Mouse (Mus musculus): ENCODE measurements around the gene Gm43064. TPM values are rescaled to one million over a fixed set of nuclear protein-coding genes. Genes with fewer than 3 reads are reported as not detected.
"Not testable (repeated sequence)": the region's sequence is repeated elsewhere in the genome, so short reads cannot be mapped to it uniquely, and the experiment has no call there.

The Gm43064 gene
- total RNA-seq, 2 experiments from 2014 or later: not detected

GRCm38 (mm10) chr3:103792566-103792965 is 16.8 kb upstream of the Gm43064 start:
- intact Hi-C loops (cut with DNase I): no loop called here
- DNase-seq: no peak

DNA sequence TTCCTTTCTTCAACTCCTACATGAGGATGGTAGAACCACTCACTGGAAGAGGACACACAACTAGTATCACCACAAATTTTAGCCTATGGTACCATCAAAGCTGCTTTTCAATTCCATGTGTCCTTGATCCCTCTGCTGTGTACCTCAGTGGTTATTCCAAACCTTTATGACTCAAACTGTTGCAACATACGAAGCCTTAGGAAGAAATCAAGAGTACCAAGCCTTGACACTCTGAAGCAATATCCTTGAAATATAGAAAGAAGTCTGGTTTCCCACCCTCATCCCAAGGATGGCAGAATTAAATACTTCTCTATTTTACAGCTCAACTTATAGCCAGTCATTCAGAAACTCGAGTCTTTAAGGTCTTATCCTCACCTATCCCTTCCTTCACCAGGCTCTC is 13.0 kb upstream of the Gm43064 start:
- intact Hi-C loops (cut with DNase I): no loop called here
- no peak for DNase-seq

DNA sequence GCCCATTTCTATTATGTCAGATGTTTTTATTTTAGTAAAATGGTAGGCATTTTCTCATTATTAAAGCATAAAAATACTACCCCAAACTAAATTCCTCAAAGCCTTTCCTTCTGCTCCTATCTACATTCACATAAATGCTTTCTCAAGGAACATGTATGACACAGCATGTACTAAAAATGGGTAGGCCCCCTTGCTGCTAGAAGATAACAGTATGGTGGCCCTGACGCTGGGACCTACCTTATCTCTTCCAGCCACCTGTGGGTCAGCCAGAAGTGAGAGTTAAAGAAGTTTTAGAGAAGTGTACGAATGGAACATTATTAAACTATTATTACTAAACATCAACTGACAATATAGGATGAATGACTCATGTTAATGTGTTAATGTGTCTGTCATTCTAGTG is 9.9 kb upstream of the Gm43064 start:
- intact Hi-C loops (cut with DNase I): no loop called here
- no peak for DNase-seq

- peak; percentile 91 for DNase-seq
- intact Hi-C loops (cut with DNase I): no loop called here
These were observed 7.5 kb upstream of the Gm43064 start for GRCm38 (mm10) chr3:103801631-103802531.

- peak in 1 of 2 experiments; percentile 23 for DNase-seq
- intact Hi-C loops (cut with DNase I): no loop called here
These were observed 6.5 kb upstream of the Gm43064 start for GRCm38 (mm10) chr3:103802861-103803260.

GRCm38 (mm10) chr3:103805671-103806070 is 3.7 kb upstream of the Gm43064 start:
- intact Hi-C loops (cut with DNase I): loop anchor here (5.0 kb wide), 1 partner anchor 33 kb away; no protein-coding TSS in a partner anchor
- no peak for DNase-seq

- intact Hi-C loops (cut with DNase I): loop anchor here (1.0 to 5.0 kb wide), 3 partner anchors 18 to 71 kb away; partner anchors contain the start of genes Gm10964, Hipk1 and Olfml3
- DNase-seq: no peak
These were observed 402 bp downstream of the Gm43064 start for GRCm38 (mm10) chr3:103809799-103810150.

- intact Hi-C loops (cut with DNase I): loop anchor here (2.0 kb wide), 1 partner anchor 72 kb away; the partner anchor contains the start of genes Gm10964 and Olfml3
- no peak for DNase-seq
These were observed 1.6 kb downstream of the Gm43064 start for GRCm38 (mm10) chr3:103810967-103811366.

GRCm38 (mm10) chr3:103827548-103827947 is 18.2 kb downstream of the Gm43064 start:
- no peak for DNase-seq
- intact Hi-C loops (cut with DNase I): no loop called here

GRCm38 (mm10) chr3:103829036-103829435 is 19.7 kb downstream of the Gm43064 start:
- intact Hi-C loops (cut with DNase I): no loop called here
- DNase-seq: no peak

DNA sequence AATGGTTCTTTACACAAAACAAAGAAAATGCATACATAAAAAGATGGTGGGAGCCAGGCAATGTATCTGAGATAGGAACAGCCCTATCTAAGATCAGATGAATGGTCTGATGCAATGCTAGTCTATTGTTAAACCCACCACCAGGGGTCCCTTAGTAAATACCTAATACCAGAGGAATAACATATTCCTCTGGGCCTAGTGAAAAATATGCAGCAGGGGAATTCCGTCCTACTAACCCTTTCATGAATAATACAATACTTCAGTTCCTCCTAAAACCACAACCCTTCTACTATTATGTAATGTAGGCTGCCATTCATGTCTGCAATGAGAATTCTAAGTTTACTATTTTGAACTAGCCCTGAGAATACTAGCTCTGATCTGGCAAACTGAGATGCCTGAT is 21.3 kb downstream of the Gm43064 start:
- not testable (repeated sequence) for DNase-seq
- intact Hi-C loops (cut with DNase I): loop anchor here (5.0 kb wide), 1 partner anchor 57 kb away; no protein-coding TSS in a partner anchor

DNA sequence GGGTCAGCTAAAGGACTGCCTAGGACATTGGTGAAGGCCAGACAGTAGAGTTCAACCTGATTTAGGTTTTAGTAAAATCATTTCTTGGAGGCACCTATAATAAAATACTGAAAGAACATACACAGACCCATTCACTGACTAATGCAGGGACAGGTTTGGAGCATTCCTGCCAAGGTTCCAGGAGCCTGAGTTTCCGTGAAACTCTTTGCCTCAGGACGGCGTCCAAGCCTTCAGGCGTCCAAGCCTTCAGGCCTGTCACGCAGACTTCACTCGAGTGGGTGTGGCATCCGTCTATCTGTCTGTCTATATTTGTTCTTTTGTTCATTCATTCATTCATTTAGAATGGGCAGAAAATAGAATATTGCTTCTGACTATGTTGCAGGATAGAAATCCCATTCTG is 21.8 kb downstream of the Gm43064 start:
- intact Hi-C loops (cut with DNase I): loop anchor here (5.0 kb wide), 1 partner anchor 56 kb away; no protein-coding TSS in a partner anchor
- no peak for DNase-seq

GRCm38 (mm10) chr3:103832426-103832825 is 23.1 kb downstream of the Gm43064 start, which contains the start of gene Bcl2l15:
Bcl2l15 (plus strand) TSS chr3:103832601.
- intact Hi-C loops (cut with DNase I): loop anchor here (5.0 kb wide), 1 partner anchor 55 kb away; no protein-coding TSS in a partner anchor
- DNase-seq: no peak

DNA sequence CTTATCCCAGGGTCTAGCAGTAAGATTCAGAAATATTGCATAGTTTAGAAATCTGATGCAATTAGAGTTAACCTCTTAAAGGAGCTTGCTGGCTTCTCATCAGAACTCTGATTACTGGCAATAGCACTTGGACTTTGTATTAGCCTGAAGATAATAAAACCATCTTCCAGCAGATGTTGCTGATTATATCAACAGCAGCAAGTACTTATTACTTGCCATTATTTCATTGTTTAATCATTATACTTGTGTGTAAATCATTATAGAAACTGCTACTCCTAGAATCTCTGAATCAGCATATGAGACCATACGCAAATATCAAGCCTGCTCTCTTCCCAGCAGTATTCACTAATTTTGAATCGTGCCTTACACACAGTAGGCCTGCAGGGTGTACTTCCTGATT is 24.6 kb downstream of the Gm43064 start:
- intact Hi-C loops (cut with DNase I): loop anchor here (5.0 kb wide), 1 partner anchor 53 kb away; no protein-coding TSS in a partner anchor
- DNase-seq: no peak

GRCm38 (mm10) chr3:103835272-103835950 is 26.0 kb downstream of the Gm43064 start:
- intact Hi-C loops (cut with DNase I): no loop called here
- no peak for DNase-seq

DNA sequence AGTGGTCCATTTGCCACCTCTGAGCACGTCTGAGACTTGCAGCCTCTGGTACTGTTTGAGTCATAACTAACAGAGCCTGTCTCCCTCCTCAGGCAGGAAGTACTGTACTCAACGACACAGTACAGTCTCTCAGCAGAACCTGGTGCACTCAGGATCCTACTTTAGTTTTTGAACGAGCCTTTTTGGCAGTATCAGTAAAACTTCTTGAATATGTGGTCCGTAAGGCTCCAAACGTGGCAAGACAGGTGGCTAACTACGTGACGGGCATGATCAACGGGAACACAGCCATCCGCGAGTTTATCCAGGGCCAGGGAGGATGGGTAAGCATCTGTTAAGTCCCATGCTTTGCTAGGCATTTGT is 26.6 kb downstream of the Gm43064 start:
- no peak for DNase-seq
- intact Hi-C loops (cut with DNase I): no loop called here

DNA sequence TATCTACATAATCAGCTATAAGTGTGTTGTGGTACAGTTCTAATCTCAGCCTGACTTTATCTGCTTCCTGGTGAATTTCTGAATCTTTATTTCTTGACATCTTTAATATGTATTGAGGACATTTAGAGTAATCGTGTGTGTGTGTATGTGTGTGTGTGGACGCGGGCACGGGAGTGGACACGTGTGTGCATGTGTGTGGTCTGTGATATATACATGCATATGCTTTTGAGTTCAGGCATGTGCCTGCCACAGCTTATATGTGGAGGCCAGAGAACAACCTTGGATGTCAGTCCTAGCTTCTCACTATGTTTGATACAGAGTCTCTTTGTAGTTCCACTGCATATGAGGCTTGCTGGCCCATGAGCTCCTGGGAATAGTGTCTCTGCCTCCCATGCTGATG is 27.1 kb downstream of the Gm43064 start:
- intact Hi-C loops (cut with DNase I): no loop called here
- DNase-seq: no peak

- intact Hi-C loops (cut with DNase I): no loop called here
- DNase-seq: no peak
These were observed 30.3 kb downstream of the Gm43064 start for GRCm38 (mm10) chr3:103839711-103840110.

GRCm38 (mm10) chr3:103840195-103840594 is 30.8 kb downstream of the Gm43064 start:
- intact Hi-C loops (cut with DNase I); DNase-seq: not testable (repeated sequence)

- intact Hi-C loops (cut with DNase I): not testable (repeated sequence)
These were observed 31.6 kb downstream of the Gm43064 start for GRCm38 (mm10) chr3:103840946-103841345.

DNA sequence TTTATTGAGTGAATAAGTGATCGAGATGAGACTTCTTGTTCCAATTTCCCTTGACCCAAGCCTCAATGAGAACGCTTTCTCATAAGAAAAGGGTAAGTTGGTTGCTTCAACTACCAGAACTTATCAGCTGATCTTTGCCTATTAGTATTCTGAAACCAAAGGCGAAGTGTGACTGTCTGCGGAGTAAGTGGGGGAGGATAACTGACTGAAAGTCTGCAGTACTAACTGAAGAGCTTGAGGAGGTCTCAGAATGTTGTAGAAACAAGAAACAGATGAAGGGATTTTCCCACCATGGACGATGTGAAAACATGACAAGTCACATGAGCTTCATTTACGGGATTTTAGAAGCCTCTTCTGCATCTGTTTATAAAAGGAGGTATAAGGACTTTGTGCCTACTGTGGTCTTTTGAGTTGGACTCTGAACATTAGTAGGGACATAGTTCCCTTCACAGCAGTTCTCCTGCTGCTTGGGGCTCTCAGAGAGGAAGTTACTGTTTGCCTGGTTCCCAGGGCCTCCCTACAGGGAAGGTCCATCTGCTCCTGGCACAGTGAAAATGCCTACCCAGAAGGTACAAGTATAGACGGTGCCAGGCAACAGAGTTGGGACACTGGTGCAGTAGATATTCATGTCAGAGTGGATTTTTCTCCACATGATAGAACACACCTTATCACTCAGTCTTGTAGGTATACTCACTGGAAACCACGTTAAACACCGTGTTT is 41.4 kb downstream of the Gm43064 start:
- DNase-seq: no peak
- intact Hi-C loops (cut with DNase I): no loop called here

More at GRCm38 (mm10) chr3:103840946-103841345, 31.6 kb downstream of the Gm43064 start:
- DNase-seq: not testable (repeated sequence)
